Mouse (Mus musculus) layer of hippocampus, adult 18-20 months (tissue): ENCODE measurements around the gene Bst2. TPM values are rescaled to one million over a fixed set of nuclear protein-coding genes. Genes with fewer than 3 reads are reported as not detected.

Source experiments
- DNase-seq, 2 experiments: peaks; one replicate each; pipeline ENCODE4 v3.0.0; 2022; ENCODE audit warnings: low spot score in 2 of 2
- total RNA-seq, 2 experiments: library from RNA; stranded (reverse); gene quantifications; 2 replicates each; pipeline ENCODE4 v1.2.3; 2021

Gene Bst2
- total RNA-seq, 2 experiments from 2014 or later = 3.8 to 5.4 TPM

DNA sequence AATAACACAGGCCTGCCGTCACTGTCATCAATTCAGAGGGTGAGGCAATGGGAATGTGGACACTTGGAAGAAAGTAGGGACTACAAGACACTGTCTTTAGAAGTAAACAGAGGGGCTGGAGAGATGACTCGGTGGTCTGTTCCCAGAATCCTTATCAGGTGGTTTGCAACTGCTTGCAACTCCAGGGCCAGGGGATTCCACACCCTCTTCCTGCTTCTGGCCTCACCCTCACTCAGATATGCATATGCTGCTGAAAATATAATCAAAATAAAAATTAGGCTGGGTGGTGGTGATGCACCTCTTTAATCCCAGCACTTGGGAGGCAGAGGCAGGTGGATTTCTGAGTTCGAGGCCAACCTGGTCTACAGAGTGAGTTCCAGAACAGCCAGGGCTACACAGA lies 22.8 kb upstream of the Bst2 start:
- no peak for DNase-seq

DNA sequence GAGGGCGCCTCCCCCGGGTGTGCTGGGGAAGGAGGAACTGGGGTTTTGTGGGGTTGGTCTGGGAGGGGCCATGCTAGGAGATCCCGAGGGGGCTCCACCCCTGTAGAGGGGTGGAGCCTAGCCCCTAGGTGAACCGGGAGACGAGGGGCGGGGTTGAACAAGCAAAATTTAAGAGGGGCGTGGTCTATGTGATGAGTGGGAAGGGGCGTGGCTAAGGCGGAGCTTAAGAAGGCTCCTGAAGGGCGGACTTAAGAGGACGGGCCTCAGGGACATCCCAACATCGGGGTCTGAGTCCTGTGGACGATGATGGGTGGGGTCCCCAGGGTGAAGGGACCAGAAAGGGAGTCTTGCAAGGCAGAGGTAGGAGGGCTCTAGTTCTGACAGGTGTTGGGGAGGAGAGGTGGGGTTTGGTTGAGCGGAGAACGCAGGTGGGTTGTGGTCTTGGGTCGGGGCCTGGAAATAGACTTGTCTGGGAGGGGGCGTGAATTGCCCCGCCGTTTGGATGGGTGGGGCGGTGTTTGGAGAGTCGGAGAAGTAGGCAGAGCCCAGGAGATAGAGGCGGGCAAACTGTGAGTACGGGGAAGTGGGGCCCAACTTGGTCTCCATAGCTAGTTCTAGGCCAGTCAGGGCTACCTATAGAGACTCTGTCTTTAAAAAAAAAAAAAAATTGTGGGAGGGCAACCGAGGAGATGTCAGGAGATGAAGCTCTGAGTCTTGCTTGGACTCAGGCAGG lies 21.9 kb upstream of the Bst2 start:
- DNase-seq = no peak

DNA sequence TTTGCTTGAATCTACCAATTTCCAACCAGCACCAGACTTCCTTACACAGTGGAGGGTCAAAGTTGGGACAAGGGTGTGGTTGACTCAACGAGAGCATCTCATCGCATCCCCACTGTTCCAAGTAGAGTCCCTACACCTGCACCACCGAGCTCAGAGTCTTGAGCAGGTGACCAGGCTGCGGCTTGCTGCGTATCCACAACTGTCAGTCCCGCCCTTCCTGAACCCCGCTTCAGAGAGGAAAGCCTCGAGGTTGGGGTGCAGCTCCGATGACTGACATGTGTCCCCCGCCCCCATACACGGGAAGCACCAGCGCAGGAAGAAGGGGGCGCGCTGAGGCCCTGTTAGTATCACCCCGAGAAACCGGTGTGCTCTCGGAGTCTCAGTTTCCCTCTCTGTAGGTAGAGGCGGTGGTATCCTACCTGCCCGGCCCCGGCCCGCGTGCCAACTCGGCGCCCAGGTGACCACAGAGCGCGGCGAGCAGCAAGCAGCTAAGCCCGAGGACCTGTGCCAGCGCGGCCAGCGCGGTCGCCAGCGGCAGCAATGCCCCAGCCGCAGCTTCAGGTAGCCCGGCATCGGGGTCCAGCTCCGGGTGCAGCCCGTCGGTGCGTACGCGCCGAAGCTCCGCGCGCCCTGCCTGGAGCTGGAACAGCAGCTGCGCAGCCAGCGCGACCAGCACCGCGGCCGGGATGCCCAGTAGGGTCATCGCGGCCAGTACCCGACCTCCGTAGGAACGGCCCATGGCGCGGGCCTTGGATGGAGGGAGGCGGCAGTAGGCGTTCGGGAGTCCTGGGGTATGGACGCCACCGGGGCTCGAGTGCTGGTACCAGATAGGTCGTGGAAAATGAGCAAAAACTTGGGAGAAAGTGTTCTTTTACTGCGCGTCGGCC lies 21.1 kb upstream of the Bst2 start, which contains the start of gene Tmem221:
Gene Tmem221, minus strand, starts transcription at position 801 of the 887 bp plus-strand sequence.
- DNase-seq = no peak

DNA sequence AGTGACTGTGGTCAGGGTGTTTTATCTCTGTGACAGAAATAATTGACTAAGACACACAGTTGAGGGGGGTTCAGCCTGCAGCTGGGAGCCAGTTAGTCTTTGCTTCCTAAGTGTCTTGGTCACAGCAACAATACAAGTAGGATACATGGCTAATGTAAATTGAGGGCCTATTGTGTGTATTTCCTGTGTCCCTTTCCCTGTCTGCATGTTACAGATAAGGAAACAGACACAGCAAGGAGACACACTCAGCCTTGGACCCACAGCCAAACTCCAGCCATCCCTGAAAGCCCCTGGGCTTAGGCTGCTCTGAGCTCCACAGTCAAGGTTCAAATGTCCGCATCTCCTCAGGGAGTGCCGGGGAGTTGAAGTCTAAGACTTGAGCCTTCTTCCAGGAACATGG lies 17.4 kb upstream of the Bst2 start:
- DNase-seq = no peak

DNA sequence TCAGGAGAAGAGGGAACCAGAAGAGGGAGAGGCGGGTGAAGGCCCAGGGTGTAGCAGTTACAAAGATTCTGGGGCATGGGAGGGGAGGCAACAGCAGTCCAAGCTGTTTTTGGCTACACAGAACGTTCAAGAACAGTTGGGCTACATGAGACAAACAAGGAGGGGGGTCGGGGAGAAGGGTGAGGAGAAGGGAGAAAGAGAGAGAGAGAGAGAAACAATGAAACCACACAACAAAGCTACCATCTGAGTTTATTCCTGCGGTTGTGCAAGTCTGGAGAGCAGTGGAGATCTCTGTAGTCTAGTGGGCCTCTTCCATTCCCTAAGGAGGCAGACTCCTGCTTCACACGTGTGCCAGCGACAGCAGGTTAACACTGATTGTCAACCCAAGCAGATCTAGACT lies 16.7 kb upstream of the Bst2 start:
- DNase-seq = no peak

DNA sequence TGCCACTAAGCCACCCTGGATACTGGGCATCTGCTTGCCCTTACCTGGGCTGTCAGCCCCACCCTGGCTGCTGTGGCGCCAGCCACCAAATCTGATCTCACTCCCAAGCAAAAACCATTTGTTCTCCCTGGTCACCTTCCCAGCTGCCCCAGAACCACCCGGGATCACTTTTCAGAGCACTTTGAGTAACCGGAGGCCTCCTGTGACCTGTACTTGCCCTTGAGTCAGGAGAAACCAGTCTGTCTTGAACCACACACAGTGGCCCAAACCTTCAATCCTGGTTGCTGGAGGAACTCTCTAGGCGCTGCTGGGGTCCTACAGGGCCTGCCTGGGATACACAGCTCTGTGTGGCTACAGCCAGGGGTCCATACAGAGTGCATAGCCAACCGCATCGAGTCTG lies 15.5 kb upstream of the Bst2 start:
- DNase-seq = no peak

DNA sequence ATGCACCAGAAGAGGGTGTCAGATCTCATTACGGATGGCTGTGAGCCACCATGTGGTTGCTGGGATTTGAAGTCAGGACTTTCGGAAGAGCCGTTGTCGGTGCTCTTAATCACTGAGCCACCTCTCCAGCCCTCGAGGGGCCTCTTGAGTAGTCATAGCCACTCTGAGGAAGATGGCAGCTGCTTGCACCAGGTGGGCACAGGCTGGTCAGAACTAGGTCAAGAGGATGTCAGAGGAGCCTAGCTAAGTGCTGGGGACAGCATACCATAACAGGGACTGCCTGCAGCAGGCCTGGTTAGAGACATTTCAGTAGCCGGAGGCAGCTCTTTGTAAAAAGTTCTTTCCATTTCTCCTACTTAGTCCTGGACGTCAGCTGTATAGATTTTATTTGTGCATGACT lies 13.5 kb upstream of the Bst2 start:
- no peak for DNase-seq

DNA sequence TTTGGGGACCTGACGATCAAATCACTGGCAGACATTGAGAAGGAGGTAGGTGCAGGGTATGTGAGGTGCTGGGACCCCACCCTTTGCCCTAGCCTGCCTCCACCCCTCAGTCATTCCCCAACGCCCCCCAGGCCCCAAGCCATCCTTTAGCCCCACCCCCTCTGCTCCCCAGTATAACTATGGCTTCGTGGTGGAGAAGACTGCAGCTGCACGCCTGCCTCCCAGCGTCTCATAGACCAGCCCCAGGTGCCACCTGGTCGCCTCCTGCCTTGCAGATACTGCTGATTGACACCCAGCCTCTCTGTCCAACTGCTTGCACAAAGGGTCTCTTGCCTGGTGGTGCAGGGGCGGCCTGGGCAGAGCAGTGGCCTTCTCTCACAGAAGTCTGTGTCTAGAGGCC lies 10.3 kb upstream of the Bst2 start:
- no peak for DNase-seq

DNA sequence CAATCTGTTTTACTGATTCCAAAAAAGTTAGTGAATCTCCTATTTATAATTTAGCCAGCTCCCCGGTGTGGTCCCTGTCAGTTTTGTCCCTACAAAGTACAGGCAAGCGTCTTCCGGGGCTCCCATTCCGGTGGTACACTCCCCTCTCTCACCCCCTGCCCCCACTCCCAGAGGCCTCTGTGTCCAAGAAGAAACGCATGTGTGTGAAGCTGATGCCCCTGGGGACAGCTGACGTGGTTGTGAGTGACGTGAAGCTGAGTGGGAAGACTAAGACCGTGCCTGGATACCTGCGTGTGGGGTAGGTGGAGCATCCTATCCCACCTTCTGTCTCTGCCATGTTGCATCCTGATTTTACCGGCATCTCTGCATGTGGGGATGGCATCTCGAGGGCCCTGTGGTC lies 7.8 kb upstream of the Bst2 start:
- DNase-seq = no peak

DNA sequence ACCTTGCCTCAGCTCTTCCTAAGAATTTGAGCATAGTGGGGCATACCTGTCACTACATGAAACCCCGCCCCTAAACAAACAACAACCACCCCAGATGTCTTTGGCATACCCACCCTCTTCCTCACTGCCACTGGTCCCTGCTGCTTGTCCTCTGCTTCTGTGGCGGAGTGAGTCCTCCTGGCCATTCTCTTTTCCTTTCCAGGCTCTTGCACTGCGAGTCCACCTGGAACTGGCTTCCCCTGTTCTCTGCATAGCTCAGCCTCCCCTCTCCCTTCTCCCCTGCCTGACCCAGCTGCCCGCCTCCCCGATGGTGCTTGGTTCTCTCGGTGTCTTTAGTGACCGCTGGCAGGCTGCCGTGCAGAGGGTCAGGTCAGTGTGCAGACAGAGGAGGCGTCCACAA lies 6.5 kb upstream of the Bst2 start:
- DNase-seq = no peak

DNA sequence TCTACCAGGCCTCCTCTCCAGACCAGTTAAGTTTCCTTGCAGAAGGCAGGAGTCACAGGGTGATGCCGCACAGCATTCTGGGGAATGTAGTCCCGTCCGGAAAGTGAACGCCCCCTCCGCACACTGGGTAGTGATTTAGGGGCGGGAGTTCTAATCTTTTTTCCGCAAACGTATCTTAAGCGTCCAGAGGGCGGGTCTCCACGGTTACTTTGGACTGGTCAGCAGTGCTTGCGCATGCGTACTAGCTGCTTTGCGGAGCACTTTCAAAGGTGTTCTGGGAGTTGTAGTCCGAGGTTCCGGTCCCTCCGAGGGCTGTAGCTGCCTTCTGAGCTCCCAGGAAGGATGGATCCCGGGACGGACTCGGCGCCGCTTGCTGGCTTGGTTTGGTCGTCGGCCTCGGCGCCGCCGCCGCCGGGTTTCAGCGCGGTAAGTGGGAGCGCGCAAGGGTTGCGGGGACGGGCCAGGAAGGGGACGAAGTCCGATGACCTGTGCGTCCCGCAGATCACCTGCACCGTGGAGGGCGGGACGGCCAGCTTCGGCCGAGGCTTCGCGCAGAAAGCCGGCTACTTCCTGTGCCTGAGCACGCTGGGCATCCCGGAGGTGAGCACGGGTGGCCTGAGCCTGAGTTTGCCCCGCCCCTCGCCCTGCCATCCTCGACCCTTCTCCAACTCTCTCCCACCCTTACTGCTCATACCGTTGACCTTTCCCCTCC lies 5.5 kb upstream of the Bst2 start, which contains the start of gene Mvb12a:
Gene Mvb12a, plus strand, starts transcription at position 291 of the 712 bp plus-strand sequence.
- DNase-seq = peak; percentile 97 to 99

DNA sequence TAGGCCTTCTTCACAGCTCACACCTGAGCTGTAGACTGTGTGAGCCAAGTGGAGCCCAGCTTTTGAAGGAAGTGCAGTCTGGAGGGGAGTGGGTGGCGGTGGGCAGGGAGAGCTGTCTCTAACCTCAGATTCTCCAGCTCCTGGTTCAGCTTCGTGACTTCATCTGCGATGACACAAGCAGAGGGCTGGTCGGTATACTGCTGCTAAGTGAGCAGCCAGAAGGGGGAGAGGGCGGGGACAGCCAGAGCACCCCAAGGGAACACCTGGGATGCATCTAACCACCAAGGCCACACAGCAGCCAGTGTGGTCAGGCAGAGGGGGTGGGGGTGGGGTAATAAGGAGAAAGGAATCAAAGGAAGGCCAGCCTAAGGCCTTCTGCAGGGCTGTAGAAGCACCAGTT lies 1.6 kb downstream of the Bst2 start:
- peak in 1 of 2 experiments; percentile 18 for DNase-seq

DNA sequence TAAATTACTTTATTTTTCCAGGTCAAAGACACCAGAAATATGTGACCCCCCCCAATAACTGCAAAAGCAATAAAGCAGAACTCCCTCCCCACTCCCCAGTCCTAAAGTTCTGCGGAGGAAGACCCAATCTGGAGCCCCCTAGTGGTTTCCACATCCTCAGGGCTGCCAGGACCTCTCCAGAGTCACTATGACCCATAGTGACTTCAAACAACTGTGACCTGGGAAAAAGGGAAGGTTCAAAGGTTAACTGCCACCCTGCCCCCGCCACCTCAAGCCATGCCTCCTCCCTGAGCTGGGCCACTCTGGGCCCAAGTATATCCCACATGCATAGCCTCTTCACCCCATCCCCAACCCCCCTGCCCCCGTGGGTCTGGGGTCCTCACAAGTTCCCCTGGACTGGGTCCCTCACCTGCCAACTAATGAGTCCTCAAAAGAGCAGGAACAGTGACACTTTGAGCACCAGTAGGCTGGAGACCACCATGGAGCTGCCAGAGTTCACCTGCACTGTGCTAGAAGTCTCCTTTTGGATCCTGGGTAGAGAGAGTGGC lies 2.9 kb downstream of the Bst2 start:
- DNase-seq = no peak

DNA sequence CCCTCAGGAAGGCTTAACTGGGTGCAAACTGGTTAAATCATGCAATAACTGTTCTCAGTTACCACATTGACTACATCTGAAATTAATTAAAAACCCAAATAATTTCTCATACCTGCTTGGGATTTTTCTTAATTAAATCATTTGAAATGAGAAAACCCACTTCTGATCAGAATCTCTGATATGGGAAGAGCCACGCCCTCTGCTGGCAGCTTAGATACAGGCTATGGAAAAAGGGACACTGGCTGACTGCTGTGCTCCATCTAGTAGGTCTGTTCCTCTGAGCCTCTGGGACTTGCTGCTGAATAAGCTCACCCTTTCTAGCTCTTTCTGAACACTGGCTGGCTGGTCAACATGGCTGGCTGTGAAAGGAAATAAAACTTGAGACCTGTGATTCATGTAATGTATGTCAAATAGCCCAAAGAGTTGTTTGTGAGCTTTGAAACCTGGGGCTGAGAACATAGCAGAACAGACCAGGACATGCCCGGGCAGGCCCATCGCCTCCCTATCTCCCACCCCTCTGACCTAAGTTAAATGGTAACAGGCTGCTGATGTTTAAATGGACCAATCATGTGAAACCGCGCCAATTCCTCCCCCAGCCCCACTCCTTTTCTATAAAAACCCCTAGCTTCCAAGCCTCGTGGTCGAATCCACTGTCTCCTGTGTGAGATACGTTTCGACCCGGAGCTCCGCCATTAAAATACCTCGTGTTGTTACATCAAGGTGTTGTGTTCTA lies 6.4 kb downstream of the Bst2 start:
- DNase-seq = peak in 1 of 2 experiments; percentile 68

DNA sequence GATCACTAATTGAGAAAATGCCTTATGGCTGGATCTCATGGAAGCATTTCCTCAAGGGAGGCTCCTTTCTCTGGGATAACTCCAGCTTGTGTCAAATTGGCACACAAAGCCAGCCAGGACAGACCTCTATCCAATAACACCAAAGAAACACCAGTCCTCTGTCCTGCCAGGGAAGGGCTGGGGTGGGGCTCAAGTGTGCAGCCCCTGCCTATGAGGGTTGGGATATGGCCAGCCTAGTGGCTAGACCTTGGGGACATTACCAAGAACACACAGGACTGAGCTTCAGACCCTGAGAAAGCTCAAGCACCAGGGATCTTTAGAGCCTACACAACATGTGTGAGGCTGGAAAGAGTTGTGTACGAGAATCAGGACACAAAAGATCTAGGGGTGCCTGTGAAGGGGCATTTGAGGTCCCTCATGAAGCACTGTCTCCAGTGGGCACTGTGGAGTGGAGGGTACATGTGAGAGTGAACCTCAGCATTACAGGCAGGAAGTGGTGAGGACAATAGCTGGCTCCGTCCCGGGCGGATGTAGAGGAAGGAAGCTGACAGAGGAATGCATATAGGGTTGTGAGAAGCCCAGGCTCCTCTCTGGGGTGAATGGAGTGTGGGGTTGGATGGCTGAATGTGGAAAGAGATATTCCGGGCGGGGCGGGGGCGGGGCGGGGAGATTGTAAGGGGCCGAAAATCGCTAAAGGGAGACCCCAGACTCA lies 8.7 kb downstream of the Bst2 start:
- DNase-seq = no peak

DNA sequence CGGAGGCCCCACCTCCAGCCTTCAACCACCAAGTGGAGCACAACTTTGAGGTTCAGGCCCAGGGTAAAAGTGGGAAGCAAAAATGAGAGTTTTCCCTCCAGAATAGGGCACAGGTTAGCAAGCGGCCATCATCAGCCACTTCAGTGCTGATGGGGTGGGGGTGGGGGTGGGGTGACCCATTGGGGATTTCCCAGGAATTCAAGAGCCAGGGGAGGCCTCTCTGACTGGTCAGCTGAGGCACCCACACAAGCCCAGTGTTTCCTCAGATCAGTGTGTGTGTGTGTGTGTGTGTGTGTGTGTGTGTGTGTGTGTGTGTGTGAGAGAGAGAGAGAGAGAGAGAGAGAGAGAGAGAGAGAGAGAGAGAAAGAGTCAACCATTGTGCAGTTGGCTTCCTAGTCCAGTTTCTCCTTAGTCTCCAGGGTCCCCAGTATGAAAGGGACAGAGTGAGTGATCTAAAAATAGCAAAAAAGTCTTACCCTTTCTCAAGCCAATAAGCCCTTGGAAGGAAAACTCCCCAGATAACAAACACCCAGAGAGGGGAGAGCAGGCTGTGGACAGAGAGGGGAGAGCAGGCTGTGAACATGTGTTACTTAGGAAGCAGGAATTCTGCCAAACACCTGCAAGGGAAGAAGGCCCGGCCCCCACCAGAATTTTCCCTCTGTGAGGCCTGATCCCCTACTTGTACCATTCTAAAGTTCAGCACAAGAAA lies 9.9 kb downstream of the Bst2 start:
- no peak for DNase-seq

DNA sequence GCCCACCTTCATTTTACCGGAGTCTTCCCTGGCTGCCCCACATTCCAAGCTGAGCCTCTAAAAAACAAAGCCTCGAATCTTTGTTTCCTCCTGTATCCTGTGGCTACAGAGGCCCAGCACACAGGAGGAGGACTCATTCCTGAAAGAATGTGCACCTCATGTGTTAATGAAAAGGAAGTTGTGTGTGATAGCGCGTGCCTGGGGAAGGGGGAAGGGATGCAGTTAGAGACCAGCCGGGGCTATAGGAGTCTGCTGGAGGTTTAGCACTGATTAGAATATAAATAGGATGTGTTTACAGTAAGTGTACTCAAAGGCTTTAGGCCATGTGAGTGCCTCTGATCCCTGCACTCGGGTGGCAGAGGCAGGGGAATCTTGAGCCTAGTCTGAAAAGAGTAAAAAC lies 11.0 kb downstream of the Bst2 start:
- DNase-seq = no peak

DNA sequence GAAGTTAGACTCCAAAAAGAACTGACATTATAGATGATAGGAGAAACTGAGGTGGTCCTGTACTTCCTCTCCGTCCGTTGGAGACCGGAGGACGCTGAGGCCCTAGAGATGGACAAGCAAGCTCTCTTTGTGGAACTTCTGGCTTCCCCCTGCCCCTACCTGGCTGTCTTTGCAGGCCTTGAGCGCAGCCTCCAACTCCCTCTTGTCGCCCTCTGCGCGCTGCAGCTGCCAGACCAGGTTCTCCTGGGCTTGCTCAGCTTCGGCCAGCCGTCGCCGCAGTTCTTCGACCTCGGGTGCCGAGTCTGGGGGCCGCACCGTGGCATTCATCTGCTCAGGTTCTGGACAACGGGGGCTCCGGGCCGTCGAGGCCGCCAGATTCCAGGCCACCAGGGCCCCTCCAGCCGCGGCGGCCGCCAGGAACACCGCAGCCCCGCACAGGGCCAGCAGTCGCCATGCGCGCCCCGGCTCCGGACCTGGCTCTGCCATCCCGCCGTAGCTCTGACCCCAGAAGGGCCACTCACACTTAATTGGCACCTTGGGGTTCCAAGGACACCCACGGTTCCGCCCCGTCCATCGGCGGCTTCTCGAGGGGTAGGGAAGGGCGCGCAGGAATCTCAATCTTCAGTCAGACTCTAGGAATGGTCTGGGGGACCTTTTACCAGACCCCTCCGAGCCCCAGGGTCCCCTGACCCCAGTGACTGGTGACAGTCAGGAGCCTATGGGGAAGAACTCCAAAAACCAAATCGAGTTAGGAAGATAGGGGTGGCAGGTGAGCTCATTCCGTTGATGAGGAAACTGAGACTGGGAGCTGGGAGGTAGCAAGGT lies 11.8 kb downstream of the Bst2 start, which contains the start of gene Ccdc194:
Gene Ccdc194, minus strand, starts transcription at position 486 of the 825 bp plus-strand sequence.
- DNase-seq = no peak
